Mouse (Mus musculus) right cerebral cortex, postnatal 36 days (tissue): ENCODE measurements at regions not wholly inside any gene's neighbourhood (a gene's known extent, or its start where the extent isn't known, plus 50 kb on each side); places are given as distances from the start of the nearest gene placed in this dataset.
"Not testable (repeated sequence)": the region's sequence is repeated elsewhere in the genome, so short reads cannot be mapped to it uniquely, and the experiment has no call there.

Experiments
- DNase-seq, 2 experiments: peaks; one replicate each; pipeline ENCODE4 v3.0.0; 2022; ENCODE audit warnings: low spot score in 2 of 2, mixed read lengths in 1 of 2

DNA sequence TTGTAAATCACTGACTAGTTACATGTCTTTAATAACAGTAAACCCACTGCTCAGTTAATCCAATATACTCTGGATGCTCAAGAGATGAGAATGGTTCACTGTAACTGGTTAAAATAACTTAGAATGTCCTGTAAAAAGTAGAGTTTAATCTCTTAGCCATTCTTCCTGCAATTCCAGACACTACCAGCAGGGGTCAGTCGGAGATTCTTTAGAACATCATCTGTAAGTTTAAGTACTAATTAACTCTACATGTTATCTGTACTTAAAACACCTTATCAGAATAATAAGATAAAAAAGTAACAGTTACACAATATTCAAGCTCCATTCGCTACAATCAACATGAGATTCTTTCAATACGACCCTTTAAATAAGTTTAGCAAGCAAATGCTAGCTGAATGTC, 58.7 kb upstream of the Olig3 start:
- DNase-seq, result no peak

DNA sequence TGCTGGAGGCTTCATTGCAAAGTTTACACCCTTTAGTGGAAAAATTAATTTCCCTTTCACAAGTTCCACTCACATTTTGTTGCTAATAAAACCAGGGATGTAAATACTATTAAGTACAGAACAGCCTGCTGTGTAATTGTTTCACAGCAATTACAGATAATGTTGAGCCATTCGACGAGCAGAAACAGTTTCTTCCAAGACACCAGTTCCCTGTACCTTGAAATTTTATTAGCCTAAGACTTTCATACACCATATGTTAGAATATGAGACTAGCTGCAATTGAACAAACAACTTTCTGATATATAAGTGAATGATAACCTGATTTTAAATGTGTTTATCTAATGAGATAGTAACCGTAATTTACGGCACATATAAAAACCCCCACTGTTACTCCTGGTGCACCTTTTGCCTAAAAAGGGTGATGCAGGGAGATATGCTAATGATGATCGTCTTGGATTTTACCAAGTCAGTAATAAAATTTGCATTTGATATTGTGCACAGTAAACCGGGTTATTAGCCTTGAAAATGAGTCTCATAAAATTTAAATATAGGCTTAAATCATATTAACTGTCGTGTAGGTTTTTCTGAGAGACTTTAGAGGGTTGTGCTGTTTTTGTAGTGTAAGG, 60.8 kb upstream of the Olig3 start:
- no peak for DNase-seq

- DNase-seq, result no peak
Observed at GRCm38 (mm10) chr10:19291474-19291873, 64.9 kb upstream of the Olig3 start.

- DNase-seq, result not testable (repeated sequence)
Observed at GRCm38 (mm10) chr10:19291039-19291438, 65.3 kb upstream of the Olig3 start.

DNA sequence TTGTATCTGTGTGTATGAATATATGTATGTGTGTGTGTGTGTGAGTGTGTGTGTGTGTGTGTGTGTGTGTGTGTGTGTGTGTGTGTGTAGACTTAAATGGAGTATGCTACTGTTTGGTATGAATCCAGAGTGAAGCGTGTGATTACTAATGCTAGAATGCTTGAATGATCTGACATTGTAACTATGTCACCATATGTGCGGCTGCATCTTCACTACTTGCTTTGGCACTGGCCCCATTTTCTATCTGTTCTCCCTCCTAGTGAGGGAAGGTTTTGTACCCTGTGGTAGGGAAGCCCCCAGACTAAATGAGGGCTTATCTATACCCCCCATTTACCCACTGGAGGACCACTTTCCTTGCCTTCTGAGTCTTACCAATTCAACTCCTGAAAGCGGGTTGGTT, 74.2 kb upstream of the Olig3 start:
- DNase-seq, result no peak

- no peak for DNase-seq
Observed at GRCm38 (mm10) chr10:19281021-19281420, 75.3 kb upstream of the Olig3 start.

GRCm38 (mm10) chr10:19278189-19278842, 78.0 kb upstream of the Olig3 start:
- no peak for DNase-seq

GRCm38 (mm10) chr10:19277103-19277827, 79.1 kb upstream of the Olig3 start:
- no peak for DNase-seq

- DNase-seq, result no peak
Observed at GRCm38 (mm10) chr10:19274985-19275384, 81.3 kb upstream of the Olig3 start.

- no peak for DNase-seq
Observed at GRCm38 (mm10) chr10:19269418-19269817, 86.9 kb upstream of the Olig3 start.

GRCm38 (mm10) chr10:19268051-19268450, 88.3 kb upstream of the Olig3 start:
- DNase-seq, result no peak

GRCm38 (mm10) chr10:19240102-19240759, 116.1 kb upstream of the Olig3 start:
- peak in 1 of 2 experiments; percentile 2 for DNase-seq

DNA sequence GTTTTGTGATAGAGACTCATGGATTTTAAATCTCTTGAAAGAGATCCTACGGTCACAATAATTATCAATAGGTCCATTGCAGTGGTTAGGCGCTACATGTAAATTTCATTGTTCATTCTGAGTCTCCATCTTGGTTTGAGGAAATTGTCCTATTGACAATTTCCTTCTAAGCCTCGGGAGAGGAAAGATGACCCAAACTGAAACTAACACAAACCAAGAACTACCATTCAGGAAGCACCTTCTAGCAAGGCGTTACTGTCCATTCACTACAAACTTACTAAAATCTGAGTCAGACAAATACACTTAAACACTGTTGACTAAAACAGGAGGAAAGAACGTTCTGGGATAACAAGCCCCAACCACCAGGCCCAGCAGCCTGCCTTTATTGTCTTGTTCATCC, 140.1 kb upstream of the Olig3 start:
- DNase-seq, result no peak

- no peak for DNase-seq
Observed at GRCm38 (mm10) chr10:19209751-19210150, 146.6 kb upstream of the Olig3 start.

GRCm38 (mm10) chr10:19208101-19208722, 148.1 kb upstream of the Olig3 start:
- DNase-seq, result no peak

GRCm38 (mm10) chr10:19207505-19207904, 148.8 kb upstream of the Olig3 start:
- DNase-seq, result no peak

DNA sequence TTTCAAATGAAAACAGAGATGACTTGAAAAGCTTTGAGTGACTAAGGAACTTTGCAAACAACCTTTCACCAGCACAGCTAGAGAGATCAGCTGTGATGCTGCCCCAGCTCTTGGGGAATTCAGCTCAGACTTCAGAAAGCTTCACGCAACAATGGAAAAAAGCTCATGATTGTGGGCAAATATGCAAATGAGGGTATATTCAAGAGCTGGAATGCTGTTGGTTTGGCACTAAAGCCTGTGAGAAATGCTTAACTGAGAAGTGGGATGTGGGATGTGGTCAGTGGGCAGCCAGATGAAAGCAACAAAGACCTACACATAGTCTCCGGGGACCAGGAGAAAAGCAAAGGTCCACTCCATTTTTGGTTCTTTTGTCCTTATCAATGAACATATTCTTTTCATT, 156.0 kb upstream of the Olig3 start:
- no peak for DNase-seq

DNA sequence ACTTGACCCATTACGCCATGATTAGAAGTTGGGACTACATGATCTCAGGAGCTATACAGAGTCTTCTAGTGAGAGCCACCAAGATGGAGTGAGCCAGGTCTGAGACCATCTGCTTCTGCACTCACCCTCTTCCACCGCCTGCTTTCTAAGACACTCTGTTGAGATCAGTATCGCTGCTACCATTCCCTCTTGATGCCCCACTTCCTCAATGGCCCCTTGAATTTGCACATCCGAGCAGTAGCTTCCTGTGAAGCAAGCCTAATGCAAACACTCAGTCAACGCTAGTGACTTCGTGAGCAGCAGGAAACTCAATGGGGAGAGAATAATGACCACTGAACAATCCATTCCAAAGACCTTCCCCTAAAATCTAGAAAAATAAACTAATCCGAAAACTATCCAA, 160.7 kb upstream of the Olig3 start:
- no peak for DNase-seq

GRCm38 (mm10) chr10:19194646-19195045, 161.7 kb upstream of the Olig3 start:
- DNase-seq, result no peak

- no peak for DNase-seq
Observed at GRCm38 (mm10) chr10:19192971-19193758, 163.2 kb upstream of the Olig3 start.

DNA sequence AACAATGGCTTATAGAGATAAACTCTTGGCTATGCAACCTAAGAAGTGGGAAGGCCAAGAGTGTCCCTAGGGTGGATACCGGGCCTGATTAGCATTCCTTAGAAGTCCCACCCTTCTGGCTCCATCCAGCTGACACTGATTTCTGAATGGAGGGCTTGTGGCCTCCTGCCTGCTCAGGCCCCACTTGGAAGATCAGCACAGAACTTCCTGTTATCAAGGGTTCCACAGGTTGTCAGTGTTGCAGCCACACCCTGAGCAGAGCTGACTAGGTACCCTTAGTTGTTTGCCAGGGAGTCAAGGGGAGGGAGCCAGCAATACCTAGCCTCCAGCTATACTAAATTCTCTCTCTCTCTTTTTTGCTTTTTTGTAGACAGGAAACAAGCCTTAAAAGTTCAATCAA, 164.1 kb upstream of the Olig3 start:
- no peak for DNase-seq
